In the genomic region with DNA sequence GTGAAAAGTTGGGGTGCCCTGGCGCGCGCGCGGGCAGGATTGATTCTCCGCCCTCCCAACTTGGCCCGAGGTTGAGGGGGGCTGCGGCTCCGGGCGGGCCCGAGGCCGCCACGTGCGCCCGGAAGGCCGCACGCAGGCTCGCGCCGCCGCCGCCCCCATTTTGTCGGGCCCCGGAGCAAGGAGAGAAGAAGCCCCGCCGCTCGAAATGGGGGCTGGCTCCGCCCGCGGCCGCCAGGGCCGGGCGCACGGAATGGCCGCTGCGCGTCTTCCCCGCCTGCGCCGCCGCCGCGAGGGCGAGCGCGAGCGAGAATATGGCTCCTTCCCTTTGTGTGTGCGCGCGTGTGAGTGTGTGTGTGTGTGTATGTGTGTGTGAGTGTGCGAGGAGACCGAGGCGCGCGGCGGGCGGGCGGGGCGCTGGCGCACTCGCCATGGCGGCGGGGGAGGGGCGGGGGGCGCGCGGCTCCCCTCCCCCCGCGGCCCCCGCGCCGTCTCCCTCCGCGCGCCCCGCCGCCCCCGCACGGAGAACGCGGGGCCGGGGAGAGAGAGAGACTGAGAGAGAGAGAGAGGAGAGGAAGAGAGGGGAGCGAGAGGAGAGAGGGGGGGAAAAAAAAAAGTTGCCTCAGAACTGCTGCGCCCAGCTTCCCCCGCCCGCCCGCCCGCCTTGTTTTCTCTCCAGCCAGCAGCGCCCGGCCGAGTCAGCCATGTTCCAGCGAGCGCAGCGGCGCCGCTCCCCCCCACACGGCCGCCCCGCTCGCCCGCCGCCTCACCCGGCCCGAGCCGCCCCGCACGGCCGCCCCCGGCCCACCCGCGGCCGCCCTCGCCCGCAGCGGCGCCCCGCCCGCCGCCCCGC, we compare ENCODE assay signal across 8 mouse cellular contexts. TPM values are rescaled to one million over a fixed set of nuclear protein-coding genes. Genes with fewer than 3 reads are reported as not detected.
DNase-seq lines count a peak whose midpoint lies in the region; ATAC-seq and TF ChIP-seq lines count a peak whose summit lies in the region.

No protein-coding gene starts in this region.

- intact Hi-C loops in heart, postnatal 14 days (cut with DNase I), result loop anchor here (2.0 to 5.0 kb wide), 4 partner anchors 45 to 239 kb away; a partner anchor contains a TSS

- TF ChIP-seq CTCF in CH12.LX (conservative IDR thresholded peaks at IDR 0.05 in 1 of 2, IDR thresholded peaks at IDR 0.05 in 1 of 2; ENCODE audit: low read depth in 2 of 2, low read length in 2 of 2), result no peak
- no peak for TF ChIP-seq CTCF in liver, postnatal 0 days (IDR thresholded peaks at IDR 0.05; ENCODE audit: low read depth)
- 0 out of 2 replicates have a peak, but pooled peaks have one; percentile 4 for TF ChIP-seq CTCF in stomach, postnatal 0 days (IDR thresholded peaks at IDR 0.05; ENCODE audit: low read depth)

- peaks cover 32% of the 10 kb centered on the region for H3K79me2 ChIP-seq in CH12.LX (replicated peaks; ENCODE audit: control insufficient read depth, extremely low read depth, insufficient read depth, poor library complexity, severe bottlenecking)

- H3K4me2 ChIP-seq in CH12.LX (ENCODE audit: insufficient read depth, low read depth, poor library complexity, severe bottlenecking), result no peak overlapping the region
- peak overlapping the region; percentile 91 for H3K4me2 ChIP-seq in forebrain, embryonic 14.5 days (ENCODE audit: low read length)
- H3K4me2 ChIP-seq in liver, postnatal 0 days (ENCODE audit: low read depth, low read length), result peak overlapping the region; percentile 98
- peak overlapping the region; percentile 82 for H3K4me2 ChIP-seq in neural tube, embryonic 13.5 days
- H3K4me2 ChIP-seq in stomach, postnatal 0 days (replicated peaks; ENCODE audit: low read depth), result peak overlapping the region; percentile 52

- peaks cover 10 to 20% of the 10 kb centered on the region in 2 experiments for H3K36me3 ChIP-seq in CH12.LX (replicated peaks in 1 of 2; ENCODE audit: control insufficient read depth in 1 of 2, insufficient read depth in 1 of 2, low read length in 1 of 2)
- H3K36me3 ChIP-seq in forebrain, embryonic 14.5 days (ENCODE audit: control insufficient read depth, insufficient read depth, low read length), result peaks cover 17% of the 10 kb centered on the region
- peaks cover 15% of the 10 kb centered on the region for H3K36me3 ChIP-seq in liver, postnatal 0 days (replicated peaks; ENCODE audit: insufficient read depth, low read length)
- peaks cover 16% of the 10 kb centered on the region for H3K36me3 ChIP-seq in neural tube, embryonic 13.5 days
- H3K36me3 ChIP-seq in stomach, postnatal 0 days (ENCODE audit: control insufficient read depth, insufficient read depth, low read length), result peaks cover 5% of the 10 kb centered on the region; the same call in 1 of the 2 replicates

- peak overlapping the region; percentile 77 to 83 (median 82) for H3K4me3 ChIP-seq in CH12.LX (replicated peaks in 1 of 3; ENCODE audit: low read depth in 2 of 3, low read length in 2 of 3, poor library complexity in 1 of 3)
- H3K4me3 ChIP-seq in forebrain, embryonic 14.5 days (ENCODE audit: low read depth, low read length), result peak overlapping the region; percentile 84
- H3K4me3 ChIP-seq in liver, postnatal 0 days (ENCODE audit: low read depth, low read length), result peak overlapping the region; percentile 68
- H3K4me3 ChIP-seq in neural tube, embryonic 13.5 days, result peak overlapping the region; percentile 81
- peak overlapping the region; percentile 87 for H3K4me3 ChIP-seq in stomach, postnatal 0 days (ENCODE audit: low read depth, low read length)

- WGBS in forebrain, embryonic 14.5 days, result 1% methylated on average over 66 of the region's 120 CpGs
- under 1% methylated on average over 49 of the region's 120 CpGs for WGBS in liver, postnatal 0 days (ENCODE audit: insufficient replicate concordance)
- WGBS in neural tube, embryonic 13.5 days, result under 1% methylated on average over 53 of the region's 120 CpGs
- 2% methylated on average over 55 of the region's 120 CpGs for WGBS in stomach, postnatal 0 days

- in situ Hi-C loops in CH12.LX (cut with MboI; ENCODE audit: low pct_ligation_motif_present, low pct_unique_long_range_greater_than_20kb, low sequenced_read_pairs), result no loop called here

- DNase-seq in CH12.LX (ENCODE audit: extremely low read depth), result peak; percentile 67
- DNase-seq in cerebellum, adult 11 months, result peak; percentile 75
- peak; percentile 90 for DNase-seq in forebrain, embryonic 14.5 days (ENCODE audit: low spot score)
- peak; percentile 89 for DNase-seq in heart, postnatal 14 days
- peak; percentile 88 for DNase-seq in layer of hippocampus, adult 11-12 months (ENCODE audit: low spot score)
- peak; percentile 82 for DNase-seq in liver, postnatal 0 days
- DNase-seq in stomach, postnatal 0 days (ENCODE audit: low spot score), result peak; percentile 85

- peak overlapping the region; percentile 84 for H3K27ac ChIP-seq in CH12.LX (ENCODE audit: insufficient read depth, low read depth)
- H3K27ac ChIP-seq in forebrain, embryonic 14.5 days (ENCODE audit: low read depth, low read length), result peak overlapping the region; percentile 100
- H3K27ac ChIP-seq in liver, postnatal 0 days (ENCODE audit: low read depth), result peak overlapping the region; percentile 100
- peak overlapping the region; percentile 100 for H3K27ac ChIP-seq in neural tube, embryonic 13.5 days (replicated peaks)
- peak overlapping the region; percentile 100 for H3K27ac ChIP-seq in stomach, postnatal 0 days (replicated peaks)

- no peaks in the 10 kb centered on the region for H3K27me3 ChIP-seq in CH12.LX (replicated peaks)
- H3K27me3 ChIP-seq in forebrain, embryonic 14.5 days (replicated peaks; ENCODE audit: control insufficient read depth, insufficient read depth, low read length), result no peaks in the 10 kb centered on the region
- no peaks in the 10 kb centered on the region for H3K27me3 ChIP-seq in liver, postnatal 0 days (ENCODE audit: insufficient read depth, low read length)
- no peaks in the 10 kb centered on the region for H3K27me3 ChIP-seq in neural tube, embryonic 13.5 days
- H3K27me3 ChIP-seq in stomach, postnatal 0 days (ENCODE audit: control insufficient read depth, insufficient read depth, low read length), result no peaks in the 10 kb centered on the region

- H3K9me3 ChIP-seq in CH12.LX (replicated peaks; ENCODE audit: low read length), result no peaks in the 10 kb centered on the region
- no peaks in the 10 kb centered on the region for H3K9me3 ChIP-seq in forebrain, embryonic 14.5 days (replicated peaks; ENCODE audit: control insufficient read depth, low read length)
- no peaks in the 10 kb centered on the region for H3K9me3 ChIP-seq in liver, postnatal 0 days (ENCODE audit: low read length)
- H3K9me3 ChIP-seq in neural tube, embryonic 13.5 days, result no peaks in the 10 kb centered on the region
- no peaks in the 10 kb centered on the region for H3K9me3 ChIP-seq in stomach, postnatal 0 days (ENCODE audit: control insufficient read depth, low read length)

- dilution Hi-C loops in CH12.LX (cut with MboI; ENCODE audit: extremely low pct_ligation_motif_present, extremely low pct_unique_long_range_greater_than_20kb, low sequenced_read_pairs), result no loop called here

- TF ChIP-seq POLR2A in CH12.LX (IDR thresholded peaks at IDR 0.05; ENCODE audit: low read depth, low read length), result peak; percentile 50; the same call in 1 of the 2 replicates

- TF ChIP-seq RAD21 in CH12.LX (IDR thresholded peaks at IDR 0.05; ENCODE audit: low read depth, low read length), result no peak

- TF ChIP-seq EP300 in CH12.LX (IDR thresholded peaks at IDR 0.05; ENCODE audit: low read length), result no peak
- no peak for TF ChIP-seq EP300 in liver, postnatal 0 days (IDR thresholded peaks at IDR 0.05; ENCODE audit: low read depth)
- TF ChIP-seq EP300 in stomach, postnatal 0 days (optimal IDR thresholded peaks at IDR 0.05), result no peak

- ATAC-seq in forebrain, embryonic 14.5 days, result peak; percentile 42
- peak; percentile 46 for ATAC-seq in liver, postnatal 0 days
- ATAC-seq in neural tube, embryonic 13.5 days (ENCODE audit: low read depth), result peak; percentile 52
- ATAC-seq in stomach, postnatal 0 days (ENCODE audit: low FRiP score, low TSS enrichment), result peak; percentile 66

- H3K9ac ChIP-seq in CH12.LX (ENCODE audit: insufficient read depth, low read depth), result peak overlapping the region; percentile 100
- peak overlapping the region; percentile 99 for H3K9ac ChIP-seq in forebrain, embryonic 14.5 days (ENCODE audit: low read length)
- H3K9ac ChIP-seq in liver, postnatal 0 days (replicated peaks), result peak overlapping the region; percentile 99
- peak overlapping the region; percentile 97 for H3K9ac ChIP-seq in neural tube, embryonic 13.5 days
- H3K9ac ChIP-seq in stomach, postnatal 0 days (ENCODE audit: low read length), result peak overlapping the region; percentile 99

- peaks cover 0 to 18% of the 10 kb centered on the region in 2 experiments; a peak in 2 of 4 replicates for H3K4me1 ChIP-seq in CH12.LX (ENCODE audit: control insufficient read depth in 1 of 2, insufficient read depth in 2 of 2)
- H3K4me1 ChIP-seq in forebrain, embryonic 14.5 days (ENCODE audit: control insufficient read depth, insufficient read depth, low read length), result peaks cover 7% of the 10 kb centered on the region; the same call in 1 of the 2 replicates
- peaks cover 3% of the 10 kb centered on the region; the same call in 1 of the 2 replicates for H3K4me1 ChIP-seq in liver, postnatal 0 days (ENCODE audit: insufficient read depth)
- H3K4me1 ChIP-seq in neural tube, embryonic 13.5 days (replicated peaks), result peaks cover 27% of the 10 kb centered on the region
- no peaks in the 10 kb centered on the region for H3K4me1 ChIP-seq in stomach, postnatal 0 days (replicated peaks; ENCODE audit: control insufficient read depth, insufficient read depth)

TF ChIP-seq in CH12.LX, 34 proteins besides CTCF, POLR2A, EP300 and RAD21 (continues in another document):
- peak; percentile 73 for TF ChIP-seq NRF1 (IDR thresholded peaks at IDR 0.05; ENCODE audit: low read depth, low read length)
- TF ChIP-seq CHD1 (IDR thresholded peaks at IDR 0.05; ENCODE audit: low read depth, low read length), result no peak
- TF ChIP-seq MYC (IDR thresholded peaks at IDR 0.05; ENCODE audit: low read depth, low read length), result no peak
- no peak for TF ChIP-seq TBP (conservative IDR thresholded peaks at IDR 0.05; ENCODE audit: low read depth, low read length)
- TF ChIP-seq GABPA (IDR thresholded peaks at IDR 0.05; ENCODE audit: insufficient replicate concordance, low read depth, low read length), result no peak
- TF ChIP-seq USF1 (IDR thresholded peaks at IDR 0.05; ENCODE audit: low read depth, low read length), result no peak
- TF ChIP-seq KAT2A (IDR thresholded peaks at IDR 0.05; ENCODE audit: insufficient replicate concordance, low read length), result no peak

RNA-seq across cellular contexts. Expression of a gene that starts 56.8 kb away (rescaled TPM):
- not detected in 2 replicates for total RNA-seq in CH12.LX (2012; rRNA removed)
- 0.42 TPM in 1 of 2 replicates, not detected in the other for total RNA-seq in CH12.LX (2014; rRNA removed)
- polyA plus RNA-seq in CH12.LX (2012; ENCODE audit: insufficient read length, low read depth), result 1.3 and 2.1 TPM in 2 replicates
- polyA plus RNA-seq in forebrain, embryonic 14.5 days (2014; fragmentation: Nextera tagmentation; extraction: Ambion mirVana), result 8.4 TPM in 1 of 2 replicates, not detected in the other
- total RNA-seq in heart, postnatal 14 days (2021), result 1 to 10 TPM; 3.3 to 6.1 TPM
- 0.42 TPM in 1 of 2 replicates, not detected in the other for polyA plus RNA-seq in liver, postnatal 0 days (2015; fragmentation: Nextera tagmentation; extraction: Ambion mirVana)
- polyA plus RNA-seq in neural tube, embryonic 13.5 days (2015; fragmentation: Nextera tagmentation; extraction: Ambion mirVana), result 0.74 and 4.3 TPM in 2 replicates
- 0.99 TPM in 1 of 2 replicates, not detected in the other for polyA plus RNA-seq in stomach, postnatal 0 days (2015; fragmentation: Nextera tagmentation; extraction: Ambion mirVana)

Comparison
In these comparisons a context has a peak if more than half of its experiments do, and no peak if none do; other contexts are left out.
1. Peak in every context shown above with its lines: DNase-seq, ATAC-seq, H3K4me3 ChIP-seq and H3K27ac ChIP-seq.